Mouse (Mus musculus): ENCODE results near the gene AI413582. TPM values are rescaled to one million over a fixed set of nuclear protein-coding genes. Genes with fewer than 3 reads are reported as not detected.

The AI413582 gene
- 10 to 100 TPM; 39.7 to 77.1 TPM for polyA plus RNA-seq (2012; fragmentation: generic; extraction: Trizol)

GRCm38 (mm10) chr17:27565163-27565941 lies at the start of gene AI413582:
Gene AI413582 (minus strand): TSS chr17:27565756.

DNA sequence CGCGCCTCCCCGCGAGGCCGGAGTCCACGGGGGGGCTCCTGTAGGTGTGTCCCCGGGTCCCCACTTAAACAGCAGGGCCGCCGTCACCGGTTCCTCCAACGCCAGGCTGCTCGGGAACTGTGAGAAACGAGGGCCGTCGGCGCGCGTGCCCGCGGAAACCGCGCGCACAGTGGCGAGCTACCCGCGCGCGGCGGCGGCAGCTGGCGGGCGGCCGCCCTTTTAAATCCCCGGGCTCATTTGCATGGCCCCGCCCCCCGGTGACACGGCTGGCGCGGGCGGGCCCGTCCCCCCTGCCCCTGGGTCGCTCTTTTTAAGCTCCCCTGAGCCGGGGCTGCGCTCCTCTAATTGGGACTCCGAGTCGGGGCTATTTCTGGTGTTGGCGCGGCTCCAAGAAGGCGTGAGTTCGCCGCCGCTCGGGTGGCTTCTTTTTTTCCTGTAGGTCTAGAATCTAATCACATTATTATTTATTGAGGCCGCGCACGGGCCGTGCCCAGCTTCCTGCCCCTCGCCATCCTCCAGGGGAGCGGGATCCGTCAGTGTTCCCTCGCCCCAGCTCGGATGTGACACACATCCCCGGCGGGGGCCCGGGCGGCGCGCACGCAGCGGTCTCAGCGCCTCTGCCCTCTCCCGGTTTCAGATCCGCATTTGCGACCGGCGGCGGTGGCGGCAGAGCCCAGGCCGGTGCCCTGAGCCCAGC lies 9.1 kb downstream of the AI413582 start, which contains the start of gene Hmga1:
TSS of gene Hmga1 (plus strand) at position 183 of the 697 bp plus-strand sequence.

GRCm38 (mm10) chr17:27521303-27521702 lies 44.3 kb downstream of the AI413582 start, which contains the start of gene Grm4:
Gene Grm4 (minus strand): TSS chr17:27521403.

Other genes starting within 250 kb of the AI413582 start
- under 1 TPM in 1 of 2 experiments, not detected in 1; 0.01 TPM for gene Grm4, start 44.4 kb downstream of the AI413582 start, polyA plus RNA-seq (2012; fragmentation: generic; extraction: Trizol)
- gene Hmga1, start 9.3 kb downstream of the AI413582 start, polyA plus RNA-seq (2012; fragmentation: generic; extraction: Trizol): 100 to 1,000 TPM in 1 of 2 experiments, 10 to 100 TPM in 1; 34.8 to 687 TPM
- 100 to 1,000 TPM in 1 of 2 experiments, 10 to 100 TPM in 1; 98.8 to 115 TPM for gene Nudt3, start 57.7 kb upstream of the AI413582 start, polyA plus RNA-seq (2012; fragmentation: generic; extraction: Trizol)
- gene RPS10-NUDT3, start 69.5 kb upstream of the AI413582 start, polyA plus RNA-seq (2012; fragmentation: generic; extraction: Trizol): not detected
- gene Rps10, start 70.9 kb upstream of the AI413582 start, polyA plus RNA-seq (2012; fragmentation: generic; extraction: Trizol): 1,000 to 10,000 TPM; 5,609 to 9,497 TPM
- gene Pacsin1, start 89.8 kb upstream of the AI413582 start, polyA plus RNA-seq (2012; fragmentation: generic; extraction: Trizol): under 1 TPM in 1 of 2 experiments, not detected in 1; 0.14 TPM
- under 1 TPM; 0.08 to 0.18 TPM for gene Spdef, start 163.2 kb upstream of the AI413582 start, polyA plus RNA-seq (2012; fragmentation: generic; extraction: Trizol)